Mouse (Mus musculus) olfactory bulb, adult 2 months (tissue): Measurements from ENCODE around the gene Asb16.

Experiments
- CTCF ChIP-seq: fragments of 200-500 bp; IDR thresholded peaks from 2 replicates; pipeline ENCODE4 v1.5.1; 2012; ENCODE audit warnings: low read depth, mild to moderate bottlenecking, low read length, moderate library complexity; ENCODE audit not compliant: insufficient read depth
- POLR2A ChIP-seq: fragments of 200-500 bp; IDR thresholded peaks from 2 replicates; pipeline ENCODE4 v1.6.1; 2012; ENCODE audit warnings: mild to moderate bottlenecking, low read depth, low read length, moderate library complexity; ENCODE audit not compliant: insufficient read depth

DNA sequence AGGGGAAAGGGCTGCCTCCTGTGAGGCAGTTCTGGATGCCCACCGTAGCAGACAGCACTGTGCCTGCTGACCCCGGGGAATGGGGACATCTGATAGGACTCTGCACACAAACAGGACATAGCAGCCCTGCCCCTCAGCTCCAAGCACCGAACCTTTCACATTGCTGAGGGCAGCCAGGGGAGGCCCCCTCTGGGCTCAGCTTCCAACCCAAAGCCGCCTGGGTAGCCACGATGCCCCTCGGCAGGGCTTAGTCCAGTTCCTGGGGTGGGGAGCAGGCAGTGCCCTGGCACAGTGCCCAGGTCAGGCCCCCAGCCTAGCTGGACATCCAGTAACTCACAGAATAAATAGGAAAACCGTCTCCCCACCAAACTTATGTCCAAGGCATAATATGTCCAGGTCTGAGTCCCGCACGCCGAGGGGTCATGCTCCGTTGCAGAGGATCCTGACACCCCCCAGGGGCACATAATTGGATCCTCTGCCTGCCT lies 22.6 kb downstream of the Asb16 start:
- TF ChIP-seq CTCF (no peak), POLR2A (no peak)
